Mouse (Mus musculus): ENCODE data around the gene 1810013L24Rik. TPM values are rescaled to one million over a fixed set of nuclear protein-coding genes. Genes with fewer than 3 reads are reported as not detected.

The 1810013L24Rik gene
- 100 to 1,000 TPM in 1 of 2 experiments, 10 to 100 TPM in 1; 80.9 to 111 TPM for total RNA-seq (2021)
- long read RNA-seq, experiment 1, full-length matches to known transcripts = 10 of 27 reads
- long read RNA-seq, experiment 1, partial matches to known transcripts = 3 of 27 reads
- long read RNA-seq, experiment 1, other reads (novel, unspliced or antisense) = 14 of 27 reads
- long read RNA-seq, experiment 2, full-length matches to known transcripts = 21 of 42 reads
- long read RNA-seq, experiment 2, partial matches to known transcripts = 7 of 42 reads
- long read RNA-seq, experiment 2, other reads (novel, unspliced or antisense) = 14 of 42 reads

DNA sequence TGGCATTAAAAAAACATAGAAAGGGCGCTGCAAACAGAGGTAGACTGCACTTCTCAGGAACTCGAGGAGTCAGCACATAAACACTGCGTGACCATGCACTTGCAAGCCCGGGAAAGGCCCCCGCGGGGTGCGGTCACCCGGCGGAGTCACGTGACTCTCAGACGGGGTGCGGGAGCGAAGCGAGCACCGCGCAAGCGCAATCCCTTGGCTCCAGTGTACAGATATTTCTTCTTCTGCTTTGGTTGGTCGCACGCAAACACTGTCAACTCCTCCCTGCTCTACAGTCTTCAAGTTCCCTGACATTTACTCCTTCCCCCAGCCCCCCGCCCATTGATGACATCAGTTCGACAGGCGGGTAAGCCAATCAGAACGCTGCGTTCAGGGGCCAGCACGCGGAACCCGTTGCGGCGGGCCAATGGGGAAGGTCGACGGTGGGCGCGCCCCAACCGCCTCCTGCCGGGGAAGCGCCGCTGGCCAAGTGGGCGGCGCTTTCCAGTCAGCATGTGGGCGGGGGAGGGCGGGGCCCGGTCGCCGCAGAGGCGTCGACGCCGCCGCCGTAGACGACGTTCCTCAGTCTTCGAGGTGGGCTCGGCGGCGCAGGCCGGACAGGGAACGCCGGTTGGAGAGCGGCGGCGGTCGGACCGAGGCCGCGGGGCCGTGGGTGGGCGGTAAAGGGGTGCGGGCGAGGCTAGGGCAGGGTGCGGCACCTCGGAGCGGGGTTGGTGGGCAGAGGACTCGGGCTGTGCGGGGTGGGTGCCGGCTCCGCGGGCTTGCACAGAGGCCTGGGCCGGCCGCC, at the start of gene 1810013L24Rik:
1810013L24Rik (plus strand) TSS at position 537 of the 796 bp plus-strand sequence.
- peak within 1 kb of the TSS; percentile 99 for H3K4me3 ChIP-seq
- peak within 1 kb of the TSS; percentile 100 for H3K27ac ChIP-seq
- no peak for TF ChIP-seq CTCF (IDR thresholded peaks at IDR 0.05)
- DNase-seq = peak; percentile 99
- intact Hi-C loops (cut with DNase I) = loop anchor here (2.0 to 5.0 kb wide), 2 partner anchors 19 to 38 kb away; no protein-coding TSS in a partner anchor

DNA sequence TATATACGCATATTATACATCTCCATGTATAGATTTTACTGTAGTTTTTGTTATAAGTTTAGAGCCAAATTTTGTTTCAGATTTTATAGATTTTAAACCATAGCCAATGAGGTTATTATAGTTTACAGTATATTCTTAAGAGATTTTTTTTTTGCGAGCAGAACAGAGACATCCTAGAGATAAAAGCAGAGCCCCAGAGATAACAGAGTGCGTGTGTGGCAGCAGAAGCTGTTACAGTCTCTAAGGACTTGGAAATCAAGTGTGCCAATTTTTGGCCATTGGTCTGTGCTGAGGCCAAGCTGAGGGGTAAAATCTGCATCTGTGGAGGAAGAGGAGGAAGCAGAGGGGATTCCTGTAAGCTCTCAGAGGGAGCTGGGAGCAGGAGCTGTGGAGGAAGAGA, 49.7 kb upstream of the 1810013L24Rik start:
- DNase-seq = no peak
- no peak for TF ChIP-seq CTCF (IDR thresholded peaks at IDR 0.05)
- no peak overlapping the region for H3K27ac ChIP-seq
- H3K4me3 ChIP-seq = no peak overlapping the region
- intact Hi-C loops (cut with DNase I) = no loop called here

DNA sequence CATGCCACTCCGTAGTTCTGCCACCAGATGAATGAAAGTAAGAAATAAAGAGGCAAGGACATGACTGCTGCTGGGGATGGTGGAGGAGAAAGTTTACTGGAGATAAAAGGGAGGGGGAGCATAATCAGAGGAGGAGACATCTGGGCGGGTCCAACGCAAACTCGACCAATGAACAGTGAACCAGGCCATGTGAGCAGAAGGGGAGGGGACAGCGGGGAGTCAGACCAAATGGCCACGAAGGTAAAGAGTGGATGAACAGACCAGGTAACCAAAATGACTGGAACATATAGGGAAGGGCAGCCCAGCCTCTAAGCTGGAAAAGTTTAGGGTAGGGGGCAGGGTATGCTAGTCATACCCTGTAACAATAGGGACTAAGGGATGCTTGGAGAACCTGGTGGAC, 48.7 kb upstream of the 1810013L24Rik start:
- no peak for DNase-seq
- H3K4me3 ChIP-seq = no peak overlapping the region
- no peak overlapping the region for H3K27ac ChIP-seq
- TF ChIP-seq CTCF (IDR thresholded peaks at IDR 0.05) = no peak
- intact Hi-C loops (cut with DNase I) = no loop called here

DNA sequence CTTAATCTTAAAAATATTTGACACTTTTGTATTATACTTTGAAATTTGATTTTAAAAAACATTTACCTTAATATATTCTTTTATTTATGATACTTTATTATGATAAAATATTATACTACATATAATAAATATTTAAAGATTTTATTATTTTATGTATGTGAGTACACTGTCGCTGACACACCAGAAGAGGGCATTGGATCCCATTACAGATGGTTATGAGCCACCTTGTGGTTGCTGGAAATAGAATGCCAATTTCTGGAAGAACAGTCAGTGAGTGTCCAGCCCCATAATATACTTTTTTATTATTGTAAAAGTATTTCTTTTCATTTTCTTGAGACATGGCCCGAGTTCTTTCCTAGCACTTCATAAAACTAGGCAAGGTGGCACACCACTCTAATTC, 48.2 kb upstream of the 1810013L24Rik start:
- no peak for DNase-seq
- peak; percentile 8; the same call in 1 of the 2 replicates for TF ChIP-seq CTCF (IDR thresholded peaks at IDR 0.05)
- Histone ChIP-seq H3K4me3 (no peak overlapping the region), H3K27ac (no peak overlapping the region)
- intact Hi-C loops (cut with DNase I) = no loop called here

DNA sequence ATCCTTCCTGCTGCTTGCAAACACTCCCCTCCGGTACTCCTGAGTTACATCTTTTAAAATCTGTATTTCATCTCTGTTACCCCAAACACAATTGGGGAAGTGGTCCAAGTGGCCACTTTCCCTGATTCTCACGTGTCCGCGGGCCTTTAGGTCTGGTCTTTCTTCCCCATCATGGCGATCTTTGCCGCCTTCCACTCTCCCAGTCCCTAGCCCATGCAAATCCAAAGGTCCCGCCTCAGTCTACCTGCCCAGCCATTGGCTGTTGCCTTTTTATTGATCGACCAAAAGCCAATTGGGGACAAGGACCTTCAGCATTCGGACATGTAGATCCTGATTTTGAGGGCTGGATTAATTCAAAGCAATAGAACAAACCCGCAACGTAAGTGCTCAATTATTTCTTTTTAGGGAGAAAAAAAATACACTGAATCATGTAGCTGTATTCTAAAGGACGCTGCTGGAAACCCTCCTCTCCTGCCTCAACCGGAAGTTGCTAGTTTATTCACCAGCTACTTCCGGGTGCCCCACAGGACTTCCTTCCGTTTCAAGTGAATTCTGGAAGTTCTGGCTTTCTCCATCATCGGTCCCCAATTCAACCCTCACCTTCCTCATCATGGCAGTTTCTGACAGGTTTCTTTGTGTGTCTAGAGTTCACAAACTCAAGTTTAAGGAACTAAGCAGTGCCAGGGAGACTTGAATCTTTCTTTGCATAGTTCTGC, 46.5 kb upstream of the 1810013L24Rik start:
- Histone ChIP-seq H3K4me3 (no peak overlapping the region), H3K27ac (no peak overlapping the region)
- no peak for DNase-seq
- TF ChIP-seq CTCF (IDR thresholded peaks at IDR 0.05) = no peak
- intact Hi-C loops (cut with DNase I) = no loop called here

DNA sequence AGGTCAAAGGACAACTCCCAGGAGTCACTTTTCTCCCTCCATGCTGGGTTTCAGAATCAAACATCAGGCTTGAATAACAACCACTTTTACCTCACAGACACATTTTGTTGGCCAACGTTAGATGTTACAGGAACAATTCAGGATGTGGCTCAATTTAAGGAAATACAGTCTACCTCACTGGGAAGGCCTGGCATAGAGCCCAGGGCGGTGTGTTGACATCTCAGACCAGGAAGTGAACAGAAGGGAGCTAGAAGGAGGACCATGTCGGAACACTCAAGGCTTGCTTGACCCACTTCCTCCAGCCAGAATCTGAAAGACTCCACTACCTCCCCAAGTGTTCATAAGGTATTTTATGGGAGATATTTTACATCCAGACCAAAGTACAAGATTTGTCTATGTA, 45.1 kb upstream of the 1810013L24Rik start:
- Histone ChIP-seq H3K27ac (no peak overlapping the region), H3K4me3 (no peak overlapping the region)
- intact Hi-C loops (cut with DNase I) = no loop called here
- TF ChIP-seq CTCF (IDR thresholded peaks at IDR 0.05) = no peak
- peak; percentile 28 for DNase-seq

DNA sequence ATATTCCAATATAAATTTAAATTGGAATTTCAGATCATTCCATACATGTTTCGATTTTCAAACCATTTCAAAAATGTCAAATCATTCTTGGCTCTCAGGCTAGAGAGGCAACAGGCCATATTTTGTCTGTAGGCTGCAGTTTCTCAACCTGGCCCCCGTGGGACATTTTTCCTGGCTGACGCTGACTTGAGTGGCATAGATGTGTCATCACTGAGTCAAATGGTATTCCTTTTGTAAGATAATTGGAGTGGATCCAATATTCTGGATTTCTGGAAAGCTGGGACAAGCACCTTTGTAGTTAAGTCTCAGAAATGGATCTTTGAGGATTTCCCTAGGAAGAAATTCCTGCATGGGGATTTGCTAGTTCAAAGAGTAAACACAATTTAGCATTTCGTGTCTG, 39.0 kb upstream of the 1810013L24Rik start:
- Histone ChIP-seq H3K27ac (no peak overlapping the region), H3K4me3 (no peak overlapping the region)
- TF ChIP-seq CTCF (IDR thresholded peaks at IDR 0.05) = no peak
- no peak for DNase-seq
- intact Hi-C loops (cut with DNase I) = no loop called here

DNA sequence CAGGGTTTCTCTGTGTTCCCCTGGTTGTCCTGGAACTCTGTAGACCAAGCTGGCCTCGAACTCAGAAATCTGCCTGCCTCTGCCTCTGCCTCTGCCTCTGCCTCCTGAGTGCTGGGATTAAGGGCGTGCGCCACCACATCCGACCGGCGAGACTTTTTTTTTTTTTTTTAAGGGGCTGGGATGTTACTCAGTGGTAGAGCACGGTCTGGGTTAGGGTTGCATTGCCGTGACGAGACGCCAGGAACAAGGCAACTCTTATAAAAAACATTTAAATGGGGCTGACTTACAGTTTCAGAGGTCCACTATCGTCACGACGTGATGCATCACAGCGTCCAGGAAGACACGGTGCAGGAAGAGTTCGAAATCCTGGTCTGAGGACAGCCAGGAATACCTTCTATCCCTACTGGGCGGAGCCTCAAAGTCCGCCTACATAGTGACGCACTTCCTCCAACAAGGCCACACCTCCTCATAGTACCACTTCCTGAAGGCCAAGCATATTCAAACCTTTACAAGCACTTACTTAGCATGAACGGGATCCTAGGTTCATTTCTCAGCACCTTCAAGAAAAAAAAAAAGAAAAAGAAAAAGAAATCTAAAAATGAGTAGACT, 37.8 kb upstream of the 1810013L24Rik start, which contains the start of gene Usp7:
Usp7 (minus strand) TSS at position 360 of the 609 bp plus-strand sequence.
- DNase-seq = no peak
- no peak for TF ChIP-seq CTCF (IDR thresholded peaks at IDR 0.05)
- intact Hi-C loops (cut with DNase I) = no loop called here
- Histone ChIP-seq H3K4me3 (no peak within 1 kb of the TSS), H3K27ac (no peak within 1 kb of the TSS)

DNA sequence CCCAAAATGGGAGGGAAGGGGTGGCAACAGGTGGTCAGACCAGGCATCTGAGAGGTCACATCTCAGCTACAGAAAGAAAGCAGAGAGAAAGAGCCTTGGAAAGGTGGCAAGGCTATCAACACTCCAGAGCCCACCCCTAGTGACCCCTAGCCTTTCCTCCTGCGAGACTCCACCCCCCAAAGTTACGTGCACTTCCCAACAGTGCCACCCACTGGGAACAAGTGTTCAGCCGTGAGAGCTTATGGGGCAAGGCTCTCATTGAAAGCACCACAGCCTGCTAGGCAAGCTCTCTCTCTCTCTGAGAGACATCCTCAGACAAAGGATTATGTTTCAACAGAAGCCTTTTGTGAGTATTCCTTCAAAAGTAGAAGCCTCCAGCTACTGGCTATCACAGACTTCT, 34.9 kb upstream of the 1810013L24Rik start:
- intact Hi-C loops (cut with DNase I) = no loop called here
- no peak for DNase-seq
- no peak overlapping the region for H3K27ac ChIP-seq
- TF ChIP-seq CTCF (IDR thresholded peaks at IDR 0.05) = peak; percentile 21; the same call in 1 of the 2 replicates
- no peak overlapping the region for H3K4me3 ChIP-seq

DNA sequence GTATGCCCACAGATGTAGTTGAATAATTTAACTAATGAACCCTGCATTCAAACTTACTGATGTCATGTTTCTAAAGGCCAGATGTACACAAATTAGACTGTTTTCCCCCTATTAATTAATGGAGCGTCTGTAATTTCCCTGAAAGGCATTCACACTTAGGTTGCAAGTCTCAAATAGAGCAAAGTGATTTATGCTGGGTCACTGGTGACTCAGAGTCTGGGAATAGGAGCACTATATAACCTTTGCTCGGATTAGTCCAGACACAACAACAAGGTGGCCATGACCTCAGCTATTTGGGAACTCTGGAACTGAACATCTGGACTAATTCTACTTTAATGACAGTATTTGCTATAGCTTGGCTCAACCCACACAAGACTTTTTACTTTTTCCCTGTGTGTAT, 34.0 kb upstream of the 1810013L24Rik start:
- H3K27ac ChIP-seq = peak overlapping the region; percentile 71
- no peak overlapping the region for H3K4me3 ChIP-seq
- intact Hi-C loops (cut with DNase I) = no loop called here
- DNase-seq = no peak
- TF ChIP-seq CTCF (IDR thresholded peaks at IDR 0.05) = no peak

DNA sequence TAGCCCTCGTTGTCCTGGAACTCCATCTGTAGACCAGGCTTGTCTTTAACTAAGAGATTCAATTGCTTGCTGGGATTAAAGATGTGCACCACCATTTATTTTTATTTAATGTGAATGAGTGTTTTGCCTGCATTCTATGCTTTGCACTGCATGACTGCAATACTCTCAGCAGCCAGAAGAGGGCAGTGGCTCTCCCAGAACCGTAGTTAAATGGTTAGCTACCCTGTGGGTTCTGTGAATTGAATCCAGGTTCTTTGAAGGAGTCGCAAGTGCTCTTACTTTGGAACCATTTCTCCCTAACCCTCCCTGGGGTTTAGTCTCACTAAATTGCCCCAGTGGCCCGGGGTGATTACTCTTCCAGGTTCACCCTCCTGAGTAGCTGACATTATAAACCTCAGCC, 23.2 kb upstream of the 1810013L24Rik start:
- DNase-seq = peak; percentile 48
- Histone ChIP-seq H3K27ac (no peak overlapping the region), H3K4me3 (no peak overlapping the region)
- intact Hi-C loops (cut with DNase I) = loop anchor here (2.0 kb wide), 1 partner anchor 62 kb away; no protein-coding TSS in a partner anchor
- peak; percentile 77 for TF ChIP-seq CTCF (IDR thresholded peaks at IDR 0.05)

DNA sequence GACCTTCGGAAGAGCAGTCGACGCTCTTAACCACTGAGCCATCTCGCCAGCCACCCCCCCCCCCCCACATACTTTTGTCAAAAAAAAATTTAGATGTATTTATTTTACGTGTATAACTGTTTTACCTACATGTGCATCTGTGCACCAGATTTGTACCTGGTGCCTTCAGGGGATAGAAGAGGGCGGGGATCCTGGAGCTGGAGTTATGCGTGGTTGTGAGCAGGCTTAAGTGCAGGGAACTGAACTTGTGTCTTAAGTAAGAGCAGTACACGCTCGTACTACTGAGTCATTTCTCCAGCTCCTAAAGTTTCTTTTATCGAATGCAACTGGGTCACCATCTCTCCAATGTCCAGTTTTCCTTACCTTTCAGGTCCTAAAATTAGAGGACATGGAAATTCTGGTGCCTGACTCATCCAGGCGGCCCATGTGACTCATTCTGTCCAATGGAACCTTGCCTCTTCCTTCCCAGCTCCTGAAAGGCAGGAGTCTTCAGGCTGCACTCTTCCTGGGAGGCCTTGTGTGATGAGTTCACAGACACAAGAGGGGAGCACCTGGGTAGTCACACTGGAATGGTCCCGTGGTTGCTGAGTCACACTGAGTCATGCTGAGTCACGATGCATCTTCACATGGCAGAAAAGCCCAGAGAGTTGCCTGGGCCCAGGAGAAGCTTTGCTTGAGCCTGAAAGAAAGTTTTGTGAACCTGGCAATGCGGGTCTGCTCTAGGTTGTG, 19.3 kb upstream of the 1810013L24Rik start:
- Histone ChIP-seq H3K27ac (no peak overlapping the region), H3K4me3 (no peak overlapping the region)
- DNase-seq = no peak
- intact Hi-C loops (cut with DNase I) = no loop called here
- no peak for TF ChIP-seq CTCF (IDR thresholded peaks at IDR 0.05)

All from gastrocnemius, adult 2 months (tissue).